Mouse (Mus musculus) hindbrain, embryonic 16.5 days (tissue): Measurements from ENCODE around the gene Mesp2. TPM values are rescaled to one million over a fixed set of nuclear protein-coding genes. Genes with fewer than 3 reads are reported as not detected.

ENCODE experiments used
- ATAC-seq: fragments of 200-750 bp; cut with Nextera tagmentation; 2 replicates; pipeline ENCODE4 v1.8.0; 2017; ENCODE audit warnings: moderate TSS enrichment, moderate library complexity
- H3K27ac ChIP-seq: fragments of 300-500 bp; sonication (generic); 2 replicates; pipeline ENCODE4 v1.5.1; 2014; ENCODE audit warnings: low read depth, mild to moderate bottlenecking, control low read depth, low read length, moderate library complexity
- H3K27me3 ChIP-seq: fragments of 300-500 bp; sonication (generic); replicated peaks from 2 replicates; pipeline ENCODE4 v1.6.1; 2014; ENCODE audit warnings: low read length; ENCODE audit not compliant: control insufficient read depth, insufficient read depth
- H3K36me3 ChIP-seq: fragments of 300-500 bp; sonication (generic); 2 replicates; pipeline ENCODE4 v1.6.1; 2014; ENCODE audit warnings: mild to moderate bottlenecking, low read length, moderate library complexity, mixed read lengths; ENCODE audit not compliant: control insufficient read depth, insufficient read depth
- H3K4me1 ChIP-seq: fragments of 300-500 bp; sonication (generic); 2 replicates; pipeline ENCODE4 v1.6.1; 2014; ENCODE audit warnings: low read depth, low read length; ENCODE audit not compliant: control insufficient read depth, insufficient read depth
- H3K4me2 ChIP-seq: fragments of 300-500 bp; sonication (generic); 2 replicates; pipeline ENCODE4 v1.6.1; 2014; ENCODE audit warnings: mild to moderate bottlenecking, low read length, control low read depth, moderate library complexity
- H3K4me3 ChIP-seq: fragments of 300-500 bp; sonication (generic); 2 replicates; pipeline ENCODE4 v1.5.1; 2014; ENCODE audit warnings: mild to moderate bottlenecking, low read length, control low read depth, moderate library complexity
- H3K9ac ChIP-seq: fragments of 300-500 bp; sonication (generic); 2 replicates; pipeline ENCODE4 v1.6.1; 2014; ENCODE audit warnings: low read depth, mild to moderate bottlenecking, control low read depth, low read length, moderate library complexity
- H3K9me3 ChIP-seq: fragments of 300-500 bp; sonication (generic); 2 replicates; pipeline ENCODE4 v1.6.1; 2014; ENCODE audit warnings: mild to moderate bottlenecking, low read length, moderate library complexity; ENCODE audit not compliant: control insufficient read depth
- WGBS: fragments of 180-500 bp; shearing (Covaris S2); extraction: QIAGEN DNeasy Blood & Tissue Kit; methylation state at CpG from one replicate; pipeline ENCODE4 v1.1.7; 2014; 5-methylcytosine and 5-hydroxymethylcytosine counted together
- polyA plus RNA-seq: library from polyadenylated mRNA; unstranded; fragments of >200 nt; fragmentation: Nextera tagmentation; extraction: Ambion mirVana; gene quantifications from 2 replicates; pipeline ENCODE4 v1.2.1, GENCODE M21; 2015

Gene Mesp2
- polyA plus RNA-seq: 1.5 and 1.7 TPM in 2 replicates

- Histone ChIP-seq H3K27me3 (no peaks in the 10 kb centered on the region), H3K4me1 (no peaks in the 10 kb centered on the region; the same call in 1 of the 2 replicates), H3K9me3 (no peaks in the 10 kb centered on the region), H3K36me3 (no peaks in the 10 kb centered on the region), H3K9ac (peak within 1 kb of the TSS; percentile 68), H3K27ac (no peak within 1 kb of the TSS), H3K4me3 (peak within 1 kb of the TSS; percentile 44), H3K4me2 (peak within 1 kb of the TSS; percentile 67)
- peak; percentile 79 for ATAC-seq
- 21% methylated on average over 51 of the region's 71 CpGs for WGBS
These were observed at the start of gene Mesp2 for GRCm38 (mm10) chr7:79810611-79811506. Gene Mesp2 (plus strand): TSS chr7:79810727.

- no peak overlapping the region for H3K27ac ChIP-seq
- no peaks in the 10 kb centered on the region for H3K9me3 ChIP-seq
- 82% methylated on average over 5 of the region's 5 CpGs for WGBS
- no peak for ATAC-seq
- no peaks in the 10 kb centered on the region for H3K36me3 ChIP-seq
- H3K4me1 ChIP-seq: no peaks in the 10 kb centered on the region
- no peaks in the 10 kb centered on the region for H3K27me3 ChIP-seq
- H3K4me2 ChIP-seq: no peak overlapping the region
- H3K9ac ChIP-seq: no peak overlapping the region
- H3K4me3 ChIP-seq: no peak overlapping the region
These were observed 49.2 kb upstream of the Mesp2 start for GRCm38 (mm10) chr7:79761124-79761876.

GRCm38 (mm10) chr7:79762106-79762505 lies 48.4 kb upstream of the Mesp2 start:
- H3K4me3 ChIP-seq: no peak overlapping the region
- H3K36me3 ChIP-seq: no peaks in the 10 kb centered on the region
- no peaks in the 10 kb centered on the region for H3K4me1 ChIP-seq
- no peak overlapping the region for H3K9ac ChIP-seq
- no peak overlapping the region for H3K4me2 ChIP-seq
- no peaks in the 10 kb centered on the region for H3K27me3 ChIP-seq
- H3K9me3 ChIP-seq: no peaks in the 10 kb centered on the region
- H3K27ac ChIP-seq: no peak overlapping the region
- no peak for ATAC-seq
- 77% methylated on average over 8 of the region's 8 CpGs for WGBS

- Histone ChIP-seq H3K27ac (no peak overlapping the region), H3K9ac (no peak overlapping the region), H3K9me3 (no peaks in the 10 kb centered on the region), H3K36me3 (no peaks in the 10 kb centered on the region), H3K4me2 (no peak overlapping the region), H3K27me3 (no peaks in the 10 kb centered on the region), H3K4me1 (no peaks in the 10 kb centered on the region), H3K4me3 (no peak overlapping the region)
- ATAC-seq: no peak
- 47% methylated on average over 1 of the region's 1 CpGs for WGBS
These were observed 44.5 kb upstream of the Mesp2 start for GRCm38 (mm10) chr7:79765991-79766390.

GRCm38 (mm10) chr7:79769664-79770063 lies 40.9 kb upstream of the Mesp2 start:
- H3K4me2 ChIP-seq: no peak overlapping the region
- no peak for ATAC-seq
- WGBS: 84% methylated on average over 3 of the region's 3 CpGs
- H3K9ac ChIP-seq: no peak overlapping the region
- H3K27me3 ChIP-seq: no peaks in the 10 kb centered on the region
- no peak overlapping the region for H3K4me3 ChIP-seq
- H3K9me3 ChIP-seq: no peaks in the 10 kb centered on the region
- no peaks in the 10 kb centered on the region for H3K36me3 ChIP-seq
- no peaks in the 10 kb centered on the region for H3K4me1 ChIP-seq
- no peak overlapping the region for H3K27ac ChIP-seq

- 43% methylated on average over 15 of the region's 15 CpGs for WGBS
- H3K27me3 ChIP-seq: no peaks in the 10 kb centered on the region
- H3K27ac ChIP-seq: no peak overlapping the region
- H3K4me1 ChIP-seq: no peaks in the 10 kb centered on the region
- H3K9me3 ChIP-seq: no peaks in the 10 kb centered on the region
- no peak overlapping the region for H3K9ac ChIP-seq
- H3K36me3 ChIP-seq: no peaks in the 10 kb centered on the region
- H3K4me2 ChIP-seq: no peak overlapping the region
- ATAC-seq: no peak
- no peak overlapping the region for H3K4me3 ChIP-seq
These were observed 38.7 kb upstream of the Mesp2 start for GRCm38 (mm10) chr7:79771561-79772512.

GRCm38 (mm10) chr7:79780647-79781626 lies 29.6 kb upstream of the Mesp2 start:
- H3K36me3 ChIP-seq: no peaks in the 10 kb centered on the region
- H3K4me1 ChIP-seq: no peaks in the 10 kb centered on the region
- WGBS: 29% methylated on average over 16 of the region's 16 CpGs
- H3K4me2 ChIP-seq: peak overlapping the region; percentile 35
- H3K27ac ChIP-seq: no peak overlapping the region
- H3K9me3 ChIP-seq: no peaks in the 10 kb centered on the region
- ATAC-seq: peak; percentile 72
- H3K4me3 ChIP-seq: no peak overlapping the region
- no peaks in the 10 kb centered on the region for H3K27me3 ChIP-seq
- H3K9ac ChIP-seq: peak overlapping the region; percentile 33; the same call in 1 of the 2 replicates
